Mouse (Mus musculus): Measurements from ENCODE around the gene Pdxk. TPM values are rescaled to one million over a fixed set of nuclear protein-coding genes. Genes with fewer than 3 reads are reported as not detected.

The Pdxk gene
- polyA plus RNA-seq, 1 experiment from 2014 or later, result 52.5 TPM

- 82% methylated on average over 8 of the region's 8 CpGs for WGBS
- no peaks in the 10 kb centered on the region for H3K36me3 ChIP-seq (ENCODE audit: control insufficient read depth, insufficient read depth, low read length)
- peaks cover 4% of the 10 kb centered on the region; the same call in 1 of the 2 replicates for H3K4me1 ChIP-seq (ENCODE audit: control insufficient read depth, insufficient read depth, low read depth, low read length)
- H3K27ac ChIP-seq (ENCODE audit: low read depth, low read length), result no peak overlapping the region
- no peaks in the 10 kb centered on the region for H3K9me3 ChIP-seq (ENCODE audit: control insufficient read depth, low read length)
- no peak overlapping the region for H3K4me2 ChIP-seq (ENCODE audit: low read length)
- H3K27me3 ChIP-seq (replicated peaks; ENCODE audit: control insufficient read depth, insufficient read depth, low read length), result no peaks in the 10 kb centered on the region
- no peak for ATAC-seq
- no peak overlapping the region for H3K4me3 ChIP-seq (ENCODE audit: low read length)
- no peak overlapping the region for H3K9ac ChIP-seq (ENCODE audit: low read depth, low read length)
Observed at GRCm38 (mm10) chr10:78474759-78475158, 10.0 kb upstream of the Pdxk start.

- H3K27ac ChIP-seq (ENCODE audit: low read depth, low read length), result no peak overlapping the region
- ATAC-seq, result no peak
- H3K4me3 ChIP-seq (ENCODE audit: low read length), result no peak overlapping the region
- WGBS, result 64% methylated on average over 5 of the region's 5 CpGs
- peaks cover 4% of the 10 kb centered on the region; the same call in 1 of the 2 replicates for H3K4me1 ChIP-seq (ENCODE audit: control insufficient read depth, insufficient read depth, low read depth, low read length)
- no peak overlapping the region for H3K4me2 ChIP-seq (ENCODE audit: low read length)
- H3K9ac ChIP-seq (ENCODE audit: low read depth, low read length), result no peak overlapping the region
- H3K9me3 ChIP-seq (ENCODE audit: control insufficient read depth, low read length), result no peaks in the 10 kb centered on the region
- no peaks in the 10 kb centered on the region for H3K27me3 ChIP-seq (replicated peaks; ENCODE audit: control insufficient read depth, insufficient read depth, low read length)
- no peaks in the 10 kb centered on the region for H3K36me3 ChIP-seq (ENCODE audit: control insufficient read depth, insufficient read depth, low read length)
Observed at GRCm38 (mm10) chr10:78473434-78473833, 8.7 kb upstream of the Pdxk start.

GRCm38 (mm10) chr10:78472046-78472445, 7.3 kb upstream of the Pdxk start:
- H3K27ac ChIP-seq (ENCODE audit: low read depth, low read length), result no peak overlapping the region
- no peak overlapping the region for H3K4me3 ChIP-seq (ENCODE audit: low read length)
- peaks cover 4% of the 10 kb centered on the region; the same call in 1 of the 2 replicates for H3K4me1 ChIP-seq (ENCODE audit: control insufficient read depth, insufficient read depth, low read depth, low read length)
- H3K9me3 ChIP-seq (ENCODE audit: control insufficient read depth, low read length), result no peaks in the 10 kb centered on the region
- no peaks in the 10 kb centered on the region for H3K27me3 ChIP-seq (replicated peaks; ENCODE audit: control insufficient read depth, insufficient read depth, low read length)
- 85% methylated on average over 3 of the region's 3 CpGs for WGBS
- no peaks in the 10 kb centered on the region for H3K36me3 ChIP-seq (ENCODE audit: control insufficient read depth, insufficient read depth, low read length)
- H3K9ac ChIP-seq (ENCODE audit: low read depth, low read length), result no peak overlapping the region
- H3K4me2 ChIP-seq (ENCODE audit: low read length), result no peak overlapping the region
- no peak for ATAC-seq

DNA sequence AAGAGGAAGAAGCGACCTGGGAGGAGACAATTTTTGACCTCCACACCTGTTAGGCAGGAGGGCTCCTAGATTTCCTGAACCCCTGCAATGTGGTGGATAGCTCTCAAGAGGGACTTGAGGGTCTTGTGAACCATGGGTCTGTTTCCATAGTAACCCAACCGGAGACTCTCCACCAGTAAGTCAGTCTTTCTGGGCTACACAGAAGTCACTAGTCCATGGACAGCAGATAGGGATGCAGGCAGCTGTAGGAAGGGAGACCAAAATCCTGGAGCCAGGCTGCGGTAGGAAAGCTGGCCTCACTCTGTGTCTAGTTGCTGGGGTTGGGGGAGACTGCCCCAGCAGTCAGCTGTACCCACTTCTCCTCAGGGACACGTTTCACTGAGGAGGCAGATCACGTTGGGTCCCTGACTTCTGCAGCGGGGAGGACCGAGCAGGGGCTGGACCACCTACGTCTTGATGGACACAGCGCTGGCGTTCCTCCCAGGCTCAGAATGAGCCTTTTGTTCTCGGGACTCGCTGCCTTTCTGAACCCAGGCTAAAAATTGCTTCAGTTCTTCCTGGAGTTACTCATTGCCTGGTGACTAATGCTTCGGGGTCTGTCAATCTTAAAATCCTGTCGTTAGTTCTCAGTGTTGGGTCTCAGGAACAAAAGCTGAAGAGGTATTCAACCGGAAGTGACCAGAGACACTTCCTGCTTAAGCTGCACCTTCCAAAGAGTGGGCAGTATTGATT, 6.0 kb upstream of the Pdxk start:
- peak overlapping the region; percentile 45 for H3K4me2 ChIP-seq (ENCODE audit: low read length)
- 14% methylated on average over 15 of the region's 15 CpGs for WGBS
- peak; percentile 79 for ATAC-seq

DNA sequence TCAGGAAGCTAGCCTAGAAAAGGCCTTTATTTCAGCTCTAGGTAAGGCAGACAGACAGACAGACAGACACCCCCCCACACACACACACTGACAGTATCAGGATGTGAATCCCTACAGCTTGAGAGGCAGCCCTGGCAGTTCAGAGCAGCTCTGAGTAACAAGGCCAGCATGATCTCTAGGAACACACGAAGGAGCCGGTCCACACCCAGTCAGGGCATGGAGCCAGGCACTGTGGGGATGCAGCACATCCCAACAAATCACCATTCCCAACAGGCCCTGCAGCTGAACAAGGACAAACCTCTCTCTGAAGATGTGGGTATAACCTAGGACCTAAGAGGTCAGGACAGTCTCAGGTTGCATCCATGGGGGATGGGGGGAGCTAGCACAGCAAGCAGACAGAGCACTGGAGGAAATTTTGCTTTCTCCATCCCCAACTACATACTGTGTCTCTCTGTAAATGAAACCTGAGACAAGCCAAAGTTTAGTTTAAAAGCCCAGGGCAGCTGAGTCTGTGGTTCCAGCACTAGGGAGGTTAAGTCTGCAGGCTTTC, 3.1 kb upstream of the Pdxk start:
- Histone ChIP-seq H3K9me3 (ENCODE audit: control insufficient read depth, low read length) (no peaks in the 10 kb centered on the region), H3K36me3 (ENCODE audit: control insufficient read depth, insufficient read depth, low read length) (no peaks in the 10 kb centered on the region), H3K9ac (ENCODE audit: low read depth, low read length) (no peak overlapping the region), H3K4me3 (ENCODE audit: low read length) (no peak overlapping the region), H3K27ac (ENCODE audit: low read depth, low read length) (no peak overlapping the region), H3K27me3 (replicated peaks; ENCODE audit: control insufficient read depth, insufficient read depth, low read length) (no peaks in the 10 kb centered on the region), H3K4me1 (ENCODE audit: control insufficient read depth, insufficient read depth, low read depth, low read length) (peaks cover 16% of the 10 kb centered on the region), H3K4me2 (ENCODE audit: low read length) (no peak overlapping the region)
- WGBS, result 51% methylated on average over 2 of the region's 2 CpGs
- no peak for ATAC-seq

More for the DNA sequence above, 6.0 kb upstream of the Pdxk start:
- Histone ChIP-seq H3K36me3 (ENCODE audit: control insufficient read depth, insufficient read depth, low read length) (no peaks in the 10 kb centered on the region), H3K4me3 (ENCODE audit: low read length) (no peak overlapping the region; the same call in 1 of the 2 replicates), H3K9me3 (ENCODE audit: control insufficient read depth, low read length) (no peaks in the 10 kb centered on the region), H3K9ac (ENCODE audit: low read depth, low read length) (peak overlapping the region; percentile 23; the same call in 1 of the 2 replicates), H3K4me1 (ENCODE audit: control insufficient read depth, insufficient read depth, low read depth, low read length) (peaks cover 4% of the 10 kb centered on the region; the same call in 1 of the 2 replicates), H3K27me3 (replicated peaks; ENCODE audit: control insufficient read depth, insufficient read depth, low read length) (no peaks in the 10 kb centered on the region), H3K27ac (ENCODE audit: low read depth, low read length) (peak overlapping the region; percentile 63)

GRCm38 (mm10) chr10:78466647-78467046, 1.9 kb upstream of the Pdxk start:
- H3K36me3 ChIP-seq (ENCODE audit: control insufficient read depth, insufficient read depth, low read length), result no peaks in the 10 kb centered on the region
- H3K27ac ChIP-seq (ENCODE audit: low read depth, low read length), result no peak overlapping the region
- no peak overlapping the region for H3K4me3 ChIP-seq (ENCODE audit: low read length)
- H3K27me3 ChIP-seq (replicated peaks; ENCODE audit: control insufficient read depth, insufficient read depth, low read length), result no peaks in the 10 kb centered on the region
- no peaks in the 10 kb centered on the region for H3K9me3 ChIP-seq (ENCODE audit: control insufficient read depth, low read length)
- WGBS, result 84% methylated on average over 9 of the region's 9 CpGs
- no peak overlapping the region for H3K4me2 ChIP-seq (ENCODE audit: low read length)
- H3K4me1 ChIP-seq (ENCODE audit: control insufficient read depth, insufficient read depth, low read depth, low read length), result peaks cover 19% of the 10 kb centered on the region
- ATAC-seq, result no peak
- no peak overlapping the region for H3K9ac ChIP-seq (ENCODE audit: low read depth, low read length)

DNA sequence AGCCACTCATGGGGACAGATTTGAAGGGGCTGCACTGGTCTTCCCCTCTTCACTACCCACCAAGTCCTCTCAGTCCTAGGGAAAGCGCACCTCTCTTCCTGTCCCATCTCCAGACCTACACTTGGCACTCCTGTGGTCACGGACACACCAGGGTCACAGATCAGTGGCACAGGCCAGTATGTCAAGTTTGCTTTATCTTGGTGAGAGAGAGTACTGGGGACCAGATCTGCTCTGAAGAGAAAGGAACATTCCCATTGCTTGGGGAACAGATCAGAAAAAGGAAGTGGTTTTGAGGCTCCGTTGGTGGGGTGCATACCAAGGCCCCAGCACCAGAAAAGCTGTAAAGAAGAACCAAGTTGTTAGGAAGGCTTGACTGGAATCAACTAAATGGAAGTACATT, 697 bp upstream of the Pdxk start:
- no peaks in the 10 kb centered on the region for H3K27me3 ChIP-seq (replicated peaks; ENCODE audit: control insufficient read depth, insufficient read depth, low read length)
- no peak overlapping the region for H3K27ac ChIP-seq (ENCODE audit: low read depth, low read length)
- 79% methylated on average over 3 of the region's 3 CpGs for WGBS
- no peak for ATAC-seq
- H3K9ac ChIP-seq (ENCODE audit: low read depth, low read length), result no peak overlapping the region
- no peaks in the 10 kb centered on the region for H3K36me3 ChIP-seq (ENCODE audit: control insufficient read depth, insufficient read depth, low read length)
- H3K4me3 ChIP-seq (ENCODE audit: low read length), result no peak overlapping the region
- no peak overlapping the region for H3K4me2 ChIP-seq (ENCODE audit: low read length)
- H3K9me3 ChIP-seq (ENCODE audit: control insufficient read depth, low read length), result no peaks in the 10 kb centered on the region
- peaks cover 15% of the 10 kb centered on the region for H3K4me1 ChIP-seq (ENCODE audit: control insufficient read depth, insufficient read depth, low read depth, low read length)

- WGBS, result 2% methylated on average over 32 of the region's 32 CpGs
- no peaks in the 10 kb centered on the region for H3K36me3 ChIP-seq (ENCODE audit: control insufficient read depth, insufficient read depth, low read length)
- H3K9ac ChIP-seq (ENCODE audit: low read depth, low read length), result peak overlapping the region; percentile 74
- peak overlapping the region; percentile 74 for H3K4me3 ChIP-seq (ENCODE audit: low read length)
- H3K4me2 ChIP-seq (ENCODE audit: low read length), result peak overlapping the region; percentile 90
- H3K27me3 ChIP-seq (replicated peaks; ENCODE audit: control insufficient read depth, insufficient read depth, low read length), result no peaks in the 10 kb centered on the region
- 0 out of 2 replicates have a peak, but pooled peaks have one; percentile 0 for ATAC-seq
- H3K27ac ChIP-seq (ENCODE audit: low read depth, low read length), result peak overlapping the region; percentile 57
- H3K9me3 ChIP-seq (ENCODE audit: control insufficient read depth, low read length), result no peaks in the 10 kb centered on the region
- H3K4me1 ChIP-seq (ENCODE audit: control insufficient read depth, insufficient read depth, low read depth, low read length), result peaks cover 15% of the 10 kb centered on the region
Observed at GRCm38 (mm10) chr10:78464201-78464791, 479 bp downstream of the Pdxk start.

DNA sequence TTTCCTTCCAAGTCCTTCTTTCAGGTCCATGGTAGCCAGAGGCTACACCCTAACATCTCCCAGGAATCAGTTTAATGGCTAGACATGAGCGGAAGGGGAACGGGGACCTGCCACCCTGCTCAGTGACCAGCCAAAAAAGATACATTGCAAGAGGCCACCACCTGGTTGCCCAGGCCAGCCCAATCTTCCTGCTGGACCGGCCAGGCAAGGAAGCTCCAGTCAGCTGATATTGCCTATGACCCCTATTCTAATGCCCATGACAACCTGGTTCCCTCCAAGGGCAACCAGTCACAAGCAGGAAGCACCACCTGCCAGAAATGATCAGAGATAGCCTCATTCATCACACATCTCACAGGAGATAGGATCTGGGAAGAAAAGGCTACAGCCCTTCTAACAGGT, 1.0 kb downstream of the Pdxk start:
- H3K27ac ChIP-seq (ENCODE audit: low read depth, low read length), result no peak overlapping the region
- H3K4me2 ChIP-seq (ENCODE audit: low read length), result peak overlapping the region; percentile 90
- no peak for ATAC-seq
- no peaks in the 10 kb centered on the region for H3K36me3 ChIP-seq (ENCODE audit: control insufficient read depth, insufficient read depth, low read length)
- WGBS, result 86% methylated on average over 3 of the region's 3 CpGs
- peak overlapping the region; percentile 74 for H3K4me3 ChIP-seq (ENCODE audit: low read length)
- H3K9ac ChIP-seq (ENCODE audit: low read depth, low read length), result peak overlapping the region; percentile 74
- no peaks in the 10 kb centered on the region for H3K27me3 ChIP-seq (replicated peaks; ENCODE audit: control insufficient read depth, insufficient read depth, low read length)
- H3K4me1 ChIP-seq (ENCODE audit: control insufficient read depth, insufficient read depth, low read depth, low read length), result peaks cover 18% of the 10 kb centered on the region
- H3K9me3 ChIP-seq (ENCODE audit: control insufficient read depth, low read length), result no peaks in the 10 kb centered on the region
